Mouse (Mus musculus) heart, postnatal 0 days (tissue): ENCODE measurements around the gene Xlr4b.

Experiments used
- CTCF ChIP-seq: IDR thresholded peaks from 2 replicates; pipeline ENCODE4 v1.5.1; 2016; ENCODE audit warnings: antibody characterized with exemption, control low read depth, low read depth
- EP300 ChIP-seq: IDR thresholded peaks from 2 replicates; pipeline ENCODE4 v1.6.1; 2016; ENCODE audit warnings: antibody characterized with exemption, low read depth

- TF ChIP-seq CTCF (no peak), EP300 (no peak)
Measured at GRCm38 (mm10) chrX:73228606-73229214, 14.6 kb downstream of the Xlr4b start.
